Mouse (Mus musculus): ENCODE measurements at regions not wholly inside any gene's neighbourhood (a gene's known extent, or its start where the extent isn't known, plus 50 kb on each side); places are given as distances from the start of the nearest gene placed in this dataset.
A peak's percentile ranks its signal among the peaks of the same experiment; 100 is the strongest.

GRCm38 (mm10) chr17:70910238-70910637 lies 56.9 kb upstream of the Tgif1 start:
- no peaks in the 10 kb centered on the region for H3K4me1 ChIP-seq (ENCODE audit: control insufficient read depth, insufficient read depth, low read length)
- no peak overlapping the region for H3K9ac ChIP-seq (ENCODE audit: low read depth, low read length)
- no peak overlapping the region for H3K27ac ChIP-seq
- H3K79me2 ChIP-seq (replicated peaks; ENCODE audit: control insufficient read depth, insufficient read depth, low read length): no peaks in the 10 kb centered on the region
- TF ChIP-seq POLR2A (IDR thresholded peaks at IDR 0.05; ENCODE audit: insufficient read depth, low read depth, low read length): no peak
- peak; percentile 49 for TF ChIP-seq CTCF (IDR thresholded peaks at IDR 0.05)
- TF ChIP-seq EP300 (IDR thresholded peaks at IDR 0.05; ENCODE audit: insufficient read depth, low read depth, low read length): no peak
- no peaks in the 10 kb centered on the region for H3K27me3 ChIP-seq (ENCODE audit: control insufficient read depth, insufficient read depth, low read length)
- DNase-seq: no peak
- WGBS: 78% methylated on average over 2 of the region's 2 CpGs
- intact Hi-C loops (cut with DNase I): no loop called here
- no peak overlapping the region for H3K4me3 ChIP-seq
- H3K36me3 ChIP-seq (ENCODE audit: control insufficient read depth, insufficient read depth, low read length): no peaks in the 10 kb centered on the region

GRCm38 (mm10) chr17:70909573-70909972 lies 56.2 kb upstream of the Tgif1 start:
- H3K27me3 ChIP-seq (ENCODE audit: control insufficient read depth, insufficient read depth, low read length): no peaks in the 10 kb centered on the region
- no peak overlapping the region for H3K4me3 ChIP-seq
- intact Hi-C loops (cut with DNase I): no loop called here
- TF ChIP-seq CTCF (IDR thresholded peaks at IDR 0.05): no peak
- TF ChIP-seq POLR2A (IDR thresholded peaks at IDR 0.05; ENCODE audit: insufficient read depth, low read depth, low read length): no peak
- no peak for TF ChIP-seq EP300 (IDR thresholded peaks at IDR 0.05; ENCODE audit: insufficient read depth, low read depth, low read length)
- no peak overlapping the region for H3K9ac ChIP-seq (ENCODE audit: low read depth, low read length)
- no peaks in the 10 kb centered on the region for H3K79me2 ChIP-seq (replicated peaks; ENCODE audit: control insufficient read depth, insufficient read depth, low read length)
- no peaks in the 10 kb centered on the region for H3K4me1 ChIP-seq (ENCODE audit: control insufficient read depth, insufficient read depth, low read length)
- no peaks in the 10 kb centered on the region for H3K36me3 ChIP-seq (ENCODE audit: control insufficient read depth, insufficient read depth, low read length)
- H3K27ac ChIP-seq: no peak overlapping the region
- no peak for DNase-seq
- 68% methylated on average over 3 of the region's 3 CpGs for WGBS

- no peaks in the 10 kb centered on the region for H3K27me3 ChIP-seq (ENCODE audit: control insufficient read depth, insufficient read depth, low read length)
- no peak for DNase-seq
- no peaks in the 10 kb centered on the region for H3K36me3 ChIP-seq (ENCODE audit: control insufficient read depth, insufficient read depth, low read length)
- no peak overlapping the region for H3K9ac ChIP-seq (ENCODE audit: low read depth, low read length)
- WGBS: 66% methylated on average over 2 of the region's 2 CpGs
- H3K79me2 ChIP-seq (replicated peaks; ENCODE audit: control insufficient read depth, insufficient read depth, low read length): no peaks in the 10 kb centered on the region
- intact Hi-C loops (cut with DNase I): no loop called here
- H3K27ac ChIP-seq: no peak overlapping the region
- no peaks in the 10 kb centered on the region for H3K4me1 ChIP-seq (ENCODE audit: control insufficient read depth, insufficient read depth, low read length)
- H3K4me3 ChIP-seq: no peak overlapping the region
- no peak for TF ChIP-seq POLR2A (IDR thresholded peaks at IDR 0.05; ENCODE audit: insufficient read depth, low read depth, low read length)
- no peak for TF ChIP-seq CTCF (IDR thresholded peaks at IDR 0.05)
- no peak for TF ChIP-seq EP300 (IDR thresholded peaks at IDR 0.05; ENCODE audit: insufficient read depth, low read depth, low read length)
These were observed 55.0 kb upstream of the Tgif1 start for GRCm38 (mm10) chr17:70908328-70908727.

Measured in heart, adult 2 months (tissue).